Mouse (Mus musculus) small intestine, adult 2 months (tissue): ENCODE measurements around the gene Cs.

Experiments used
- CTCF ChIP-seq: fragments of 200-500 bp; IDR thresholded peaks from 2 replicates; pipeline ENCODE4 v1.5.1; 2012; ENCODE audit warnings: low read depth, mild to moderate bottlenecking, control low read depth, inconsistent platforms, low read length, moderate library complexity, mixed read lengths; ENCODE audit not compliant: insufficient replicate concordance, insufficient read length; ENCODE audit errors: extremely low read depth
- POLR2A ChIP-seq: fragments of 200-500 bp; IDR thresholded peaks from 2 replicates; pipeline ENCODE4 v1.6.1; 2012; ENCODE audit warnings: low read depth, mild to moderate bottlenecking, control low read depth, inconsistent platforms, low read length, moderate library complexity

- TF ChIP-seq CTCF, result no peak
- TF ChIP-seq POLR2A, result no peak
Observed at GRCm38 (mm10) chr10:128361836-128362235, 24.3 kb downstream of the Cs start.
